Mouse (Mus musculus): ENCODE data around the gene Hps3. TPM values are rescaled to one million over a fixed set of nuclear protein-coding genes. Genes with fewer than 3 reads are reported as not detected.

Gene Hps3
- polyA plus RNA-seq, 2 experiments = 5.3 to 5.6 TPM

DNA sequence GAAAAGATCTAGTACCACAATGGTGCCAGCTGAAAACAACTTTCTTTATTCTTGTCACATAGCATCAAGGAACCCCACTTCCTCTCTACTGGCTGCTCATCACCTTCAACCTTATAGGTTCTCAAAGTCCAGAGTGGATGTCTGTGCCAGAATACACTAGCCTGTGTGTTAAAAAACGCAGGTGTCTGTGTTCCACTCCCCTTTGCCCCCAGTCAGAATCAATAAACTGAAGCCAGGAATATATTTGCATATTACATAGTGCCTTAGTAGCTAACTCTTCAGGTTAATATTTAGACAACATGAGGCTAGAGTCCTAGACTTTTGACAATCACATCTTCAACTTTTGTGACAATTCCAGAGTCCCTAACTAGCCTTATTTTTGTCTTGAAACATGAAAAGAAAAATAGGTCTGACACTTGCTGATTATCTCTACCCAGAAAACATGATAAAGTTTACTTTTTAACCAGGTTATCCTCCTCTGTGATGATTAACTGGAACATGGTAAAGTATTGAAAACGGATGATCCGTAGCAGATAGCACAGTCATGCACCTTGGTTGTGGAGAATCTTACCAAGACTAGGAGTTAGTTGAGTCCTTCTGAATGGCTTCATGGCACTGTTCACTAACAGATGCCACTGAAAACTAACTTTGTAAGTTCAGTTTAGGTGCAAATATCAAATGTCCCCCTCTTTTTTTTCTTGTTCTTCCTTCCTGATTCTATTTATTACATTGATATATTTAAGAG, 72.2 kb downstream of the Hps3 start:
- Histone ChIP-seq H3K27ac (no peak overlapping the region), H3K9ac (replicated peaks) (no peak overlapping the region), H3K27me3 (ENCODE audit: control insufficient read depth, insufficient read depth, low read length) (no peaks in the 10 kb centered on the region), H3K4me1 (replicated peaks; ENCODE audit: control insufficient read depth in 2 of 2, insufficient read depth in 2 of 2, low read length in 1 of 2) (peaks cover 0 to 4% of the 10 kb centered on the region in 2 experiments; a peak in 2 of 4 replicates), H3K4me2 (ENCODE audit: low read depth) (no peak overlapping the region), H3K36me3 (replicated peaks; ENCODE audit: control insufficient read depth, insufficient read depth, low read depth) (no peaks in the 10 kb centered on the region), H3K4me3 (ENCODE audit: insufficient read depth in 1 of 2, low read depth in 2 of 2, low read length in 2 of 2) (no peak overlapping the region), H3K9me3 (ENCODE audit: control insufficient read depth, low read length) (no peaks in the 10 kb centered on the region)
- ATAC-seq (ENCODE audit: insufficient read depth) = peak; percentile 66; the same call in 1 of the 2 replicates
- DNase-seq (ENCODE audit: low read depth in 3 of 3, low spot score in 3 of 3) = peak in 1 of 3 experiments; percentile 23
- no peak for TF ChIP-seq CTCF (IDR thresholded peaks at IDR 0.05; ENCODE audit: low read depth)
- TF ChIP-seq EP300 (IDR thresholded peaks at IDR 0.05; ENCODE audit: low read depth) = no peak
- 53% methylated on average over 3 of the region's 3 CpGs for WGBS (ENCODE audit: insufficient replicate concordance)

DNA sequence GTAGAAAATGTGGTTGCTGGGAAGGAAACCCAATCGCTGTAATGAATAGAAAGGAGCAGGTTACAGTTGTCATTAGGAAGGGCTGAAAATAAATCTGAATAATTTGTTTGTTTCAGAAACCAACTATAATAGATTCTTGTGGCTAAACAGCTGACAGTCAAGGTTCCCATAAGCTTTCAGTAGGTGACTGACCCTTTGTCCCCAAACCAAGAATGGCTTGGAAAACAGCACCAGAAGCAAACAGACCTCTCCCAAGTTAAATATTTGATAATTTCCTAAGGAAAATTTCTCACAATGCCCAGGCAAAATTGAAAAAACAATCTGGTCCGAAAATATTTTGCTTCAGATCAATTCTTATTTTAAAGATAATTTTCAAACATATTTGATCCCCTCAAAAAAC, 73.8 kb downstream of the Hps3 start:
- no peak overlapping the region for H3K4me2 ChIP-seq (ENCODE audit: low read depth)
- no peak for DNase-seq (ENCODE audit: low read depth in 3 of 3, low spot score in 3 of 3)

DNA sequence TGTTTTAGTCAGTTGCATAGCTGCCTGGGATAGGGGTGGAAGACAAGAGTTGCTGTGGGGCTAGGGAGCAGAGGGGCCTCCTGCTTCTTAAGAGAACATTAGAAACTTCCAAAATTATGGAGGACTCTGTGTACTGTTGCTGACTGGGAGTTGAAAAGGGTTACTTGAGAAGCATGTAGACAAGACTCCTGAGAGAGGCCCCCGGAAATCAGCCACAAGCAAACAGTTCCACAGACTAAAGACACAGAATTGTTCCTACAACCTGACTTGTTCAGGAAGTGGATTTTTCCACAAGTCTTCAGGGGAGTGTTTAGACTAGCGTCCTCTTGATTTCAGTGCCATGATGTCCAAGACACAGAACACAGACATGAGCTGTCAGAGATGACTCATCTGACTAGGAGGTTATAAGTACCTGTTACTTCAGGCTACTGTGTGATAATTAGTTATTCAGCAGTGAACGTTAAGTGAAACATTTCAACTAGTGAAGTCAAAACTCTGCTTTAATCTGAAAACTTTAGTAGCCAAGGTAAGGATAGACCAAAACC, 74.5 kb downstream of the Hps3 start:
- no peak overlapping the region for H3K9ac ChIP-seq (replicated peaks)
- no peak overlapping the region for H3K27ac ChIP-seq

More for the DNA sequence above, 73.8 kb downstream of the Hps3 start:
- TF ChIP-seq EP300 (IDR thresholded peaks at IDR 0.05; ENCODE audit: low read depth) (no peak), CTCF (IDR thresholded peaks at IDR 0.05; ENCODE audit: low read depth) (no peak)
- 55% methylated on average over 2 of the region's 2 CpGs for whole genome bisulfite sequencing (ENCODE audit: insufficient replicate concordance)
- Histone ChIP-seq H3K27ac (no peak overlapping the region), H3K9ac (replicated peaks) (no peak overlapping the region), H3K4me1 (replicated peaks; ENCODE audit: control insufficient read depth in 2 of 2, insufficient read depth in 2 of 2, low read length in 1 of 2) (peaks cover 0 to 7% of the 10 kb centered on the region in 2 experiments; a peak in 2 of 4 replicates), H3K27me3 (ENCODE audit: control insufficient read depth, insufficient read depth, low read length) (no peaks in the 10 kb centered on the region), H3K9me3 (ENCODE audit: control insufficient read depth, low read length) (no peaks in the 10 kb centered on the region), H3K36me3 (replicated peaks; ENCODE audit: control insufficient read depth, insufficient read depth, low read depth) (no peaks in the 10 kb centered on the region), H3K4me3 (ENCODE audit: insufficient read depth in 1 of 2, low read depth in 2 of 2, low read length in 2 of 2) (no peak overlapping the region)
- no peak for ATAC-seq (ENCODE audit: insufficient read depth)

DNA sequence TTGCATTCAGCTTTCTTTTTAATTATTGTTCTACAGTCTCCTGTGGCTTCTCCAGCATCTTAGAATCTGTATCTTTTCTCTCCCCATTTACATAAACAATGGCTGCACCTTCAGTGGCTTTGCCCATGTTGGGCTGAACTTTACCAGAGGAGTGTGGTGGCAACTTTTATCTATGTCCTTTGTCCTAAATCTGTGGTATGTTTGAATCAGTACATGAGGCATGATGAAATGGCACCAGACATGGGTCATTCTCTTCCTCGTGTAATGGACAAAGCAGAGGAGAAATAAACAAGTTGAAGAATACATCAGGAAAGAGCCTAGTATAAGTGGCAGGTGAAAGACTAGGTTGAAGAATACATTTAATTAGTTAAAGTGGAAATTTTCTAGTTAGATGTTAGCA, 76.1 kb downstream of the Hps3 start:
- no peaks in the 10 kb centered on the region for H3K27me3 ChIP-seq (ENCODE audit: control insufficient read depth, insufficient read depth, low read length)
- no peak overlapping the region for H3K4me3 ChIP-seq (ENCODE audit: insufficient read depth in 1 of 2, low read depth in 2 of 2, low read length in 2 of 2)
- peaks cover 0 to 7% of the 10 kb centered on the region in 2 experiments; a peak in 1 of 4 replicates for H3K4me1 ChIP-seq (replicated peaks; ENCODE audit: control insufficient read depth in 2 of 2, insufficient read depth in 2 of 2, low read length in 1 of 2)
- H3K36me3 ChIP-seq (replicated peaks; ENCODE audit: control insufficient read depth, insufficient read depth, low read depth) = no peaks in the 10 kb centered on the region
- TF ChIP-seq EP300 (IDR thresholded peaks at IDR 0.05; ENCODE audit: low read depth) = no peak
- no peak for TF ChIP-seq CTCF (IDR thresholded peaks at IDR 0.05; ENCODE audit: low read depth)
- no peak overlapping the region for H3K4me2 ChIP-seq (ENCODE audit: low read depth)
- ATAC-seq (ENCODE audit: insufficient read depth) (no peak), DNase-seq (ENCODE audit: low read depth in 3 of 3, low spot score in 3 of 3) (no peak)
- WGBS (ENCODE audit: insufficient replicate concordance) = 35% methylated on average over 1 of the region's 1 CpGs
- no peak overlapping the region for H3K9ac ChIP-seq (replicated peaks)
- no peak overlapping the region for H3K27ac ChIP-seq
- no peaks in the 10 kb centered on the region for H3K9me3 ChIP-seq (ENCODE audit: control insufficient read depth, low read length)

More for the DNA sequence above, 74.5 kb downstream of the Hps3 start:
- H3K27me3 ChIP-seq (ENCODE audit: control insufficient read depth, insufficient read depth, low read length) = no peaks in the 10 kb centered on the region
- TF ChIP-seq CTCF (IDR thresholded peaks at IDR 0.05; ENCODE audit: low read depth) = no peak
- no peak for TF ChIP-seq EP300 (IDR thresholded peaks at IDR 0.05; ENCODE audit: low read depth)
- H3K4me2 ChIP-seq (ENCODE audit: low read depth) = no peak overlapping the region
- H3K4me3 ChIP-seq (ENCODE audit: insufficient read depth in 1 of 2, low read depth in 2 of 2, low read length in 2 of 2) = no peak overlapping the region
- peaks cover 0 to 7% of the 10 kb centered on the region in 2 experiments; a peak in 2 of 4 replicates for H3K4me1 ChIP-seq (replicated peaks; ENCODE audit: control insufficient read depth in 2 of 2, insufficient read depth in 2 of 2, low read length in 1 of 2)
- no peaks in the 10 kb centered on the region for H3K9me3 ChIP-seq (ENCODE audit: control insufficient read depth, low read length)
- H3K36me3 ChIP-seq (replicated peaks; ENCODE audit: control insufficient read depth, insufficient read depth, low read depth) = no peaks in the 10 kb centered on the region
- ATAC-seq (ENCODE audit: insufficient read depth) (no peak), DNase-seq (ENCODE audit: low read depth in 3 of 3, low spot score in 3 of 3) (no peak)
- WGBS (ENCODE audit: insufficient replicate concordance) = 52% methylated on average over 3 of the region's 3 CpGs

- H3K9ac ChIP-seq (replicated peaks) = no peak overlapping the region
- no peak overlapping the region for H3K27ac ChIP-seq
- DNase-seq (ENCODE audit: low read depth in 3 of 3, low spot score in 3 of 3) = no peak
- no peak for ATAC-seq (ENCODE audit: insufficient read depth)
- no peak overlapping the region for H3K4me3 ChIP-seq (ENCODE audit: insufficient read depth in 1 of 2, low read depth in 2 of 2, low read length in 2 of 2)
- peaks cover 0 to 7% of the 10 kb centered on the region in 2 experiments; a peak in 1 of 4 replicates for H3K4me1 ChIP-seq (replicated peaks; ENCODE audit: control insufficient read depth in 2 of 2, insufficient read depth in 2 of 2, low read length in 1 of 2)
- no peak overlapping the region for H3K4me2 ChIP-seq (ENCODE audit: low read depth)
- H3K9me3 ChIP-seq (ENCODE audit: control insufficient read depth, low read length) = no peaks in the 10 kb centered on the region
- TF ChIP-seq EP300 (IDR thresholded peaks at IDR 0.05; ENCODE audit: low read depth) (no peak), CTCF (IDR thresholded peaks at IDR 0.05; ENCODE audit: low read depth) (no peak)
- H3K27me3 ChIP-seq (ENCODE audit: control insufficient read depth, insufficient read depth, low read length) = no peaks in the 10 kb centered on the region
- H3K36me3 ChIP-seq (replicated peaks; ENCODE audit: control insufficient read depth, insufficient read depth, low read depth) = no peaks in the 10 kb centered on the region
Observed at GRCm38 (mm10) chr3:19958031-19958430, 77.1 kb downstream of the Hps3 start.
